Mouse (Mus musculus): ENCODE measurements around the gene 2610044O15Rik8. TPM values are rescaled to one million over a fixed set of nuclear protein-coding genes. Genes with fewer than 3 reads are reported as not detected.

2610044O15Rik8 gene
- 10 to 100 TPM; 21.5 to 24.2 TPM for polyA plus RNA-seq (2017; shearing (Covaris generic))

DNA sequence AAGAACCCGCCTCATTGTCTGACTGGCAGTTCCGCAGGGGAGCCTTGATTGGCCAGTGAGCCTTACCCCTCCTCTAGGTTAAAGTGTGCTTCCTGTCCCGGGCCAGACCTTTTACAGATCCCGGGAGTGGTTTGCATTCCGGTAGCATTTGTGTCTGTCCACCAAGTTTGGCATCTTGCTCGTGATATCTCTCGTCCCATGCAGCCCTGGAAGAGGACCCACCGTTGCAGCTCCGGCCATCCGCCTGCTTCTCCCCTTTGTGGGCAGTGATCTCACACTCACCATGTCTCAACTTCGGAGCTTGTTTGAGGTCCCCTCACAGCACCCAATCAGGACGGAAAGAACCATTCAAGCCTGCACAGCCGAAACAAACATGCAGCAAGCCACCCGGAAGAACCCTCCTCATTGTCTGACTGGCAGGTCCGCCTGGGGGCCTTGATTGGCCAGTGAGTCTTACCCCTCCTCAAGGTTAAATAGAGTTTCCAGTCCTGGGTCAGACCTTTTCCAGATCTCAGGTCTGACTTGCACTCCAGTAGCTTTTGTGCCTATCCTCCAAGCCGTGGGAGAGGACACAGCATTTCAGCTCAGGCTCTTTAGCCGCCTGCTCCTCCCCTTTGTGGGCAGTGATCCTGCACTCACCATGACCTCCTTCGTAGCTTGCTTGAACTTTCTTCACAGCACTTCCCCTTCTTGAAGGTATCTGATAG lies at the start of gene 2610044O15Rik8:
Gene 2610044O15Rik8, minus strand, starts transcription at position 380 of the 707 bp plus-strand sequence.

Other genes with a start within 250 kb of the 2610044O15Rik8 start
- gene Ccdc7a, start 168.9 kb downstream of the 2610044O15Rik8 start, polyA plus RNA-seq (2017; shearing (Covaris generic)), result under 1 TPM in 1 of 2 experiments, not detected in 1; 0.69 TPM
- gene Ccdc7b, start 167.3 kb downstream of the 2610044O15Rik8 start, polyA plus RNA-seq (2017; shearing (Covaris generic)), result under 1 TPM in 1 of 2 experiments, not detected in 1; 0.61 TPM
- not detected for gene Gm10999, start 102.7 kb downstream of the 2610044O15Rik8 start, polyA plus RNA-seq (2017; shearing (Covaris generic))

Data from inflammation-experienced regulatory T-cells (primary cell).